Mouse (Mus musculus): Measurements from ENCODE around the gene Kif19a. TPM values are rescaled to one million over a fixed set of nuclear protein-coding genes. Genes with fewer than 3 reads are reported as not detected.

Kif19a gene
- polyA plus RNA-seq, 1 experiment from 2014 or later = 0.83 TPM

GRCm38 (mm10) chr11:114747564-114748138 is 17.5 kb upstream of the Kif19a start:
- H3K9me3 ChIP-seq (ENCODE audit: control insufficient read depth, low read length) = no peaks in the 10 kb centered on the region
- 87% methylated on average over 12 of the region's 12 CpGs for WGBS
- no peak for DNase-seq (ENCODE audit: low spot score)
- ATAC-seq (replicated peaks; ENCODE audit: low FRiP score) = no peak
- no peaks in the 10 kb centered on the region for H3K36me3 ChIP-seq (ENCODE audit: control insufficient read depth, insufficient read depth, low read length)
- no peak overlapping the region for H3K9ac ChIP-seq (ENCODE audit: low read length)
- H3K4me1 ChIP-seq (replicated peaks; ENCODE audit: control insufficient read depth, insufficient read depth, low read length) = 0 out of 2 replicates have a peak, but pooled peaks cover 3% of the 10 kb centered on the region
- H3K27me3 ChIP-seq (ENCODE audit: control insufficient read depth, insufficient read depth, low read length) = no peaks in the 10 kb centered on the region
- H3K27ac ChIP-seq (ENCODE audit: low read depth, low read length) = no peak overlapping the region
- no peak overlapping the region for H3K4me3 ChIP-seq (ENCODE audit: low read depth, low read length)
- no peak overlapping the region for H3K4me2 ChIP-seq (ENCODE audit: low read depth, low read length, severe bottlenecking)

- Histone ChIP-seq H3K4me1 (replicated peaks; ENCODE audit: control insufficient read depth, insufficient read depth, low read length) (peaks cover 4% of the 10 kb centered on the region; the same call in 1 of the 2 replicates), H3K4me3 (ENCODE audit: low read depth, low read length) (no peak overlapping the region), H3K9me3 (ENCODE audit: control insufficient read depth, low read length) (no peaks in the 10 kb centered on the region), H3K9ac (ENCODE audit: low read length) (no peak overlapping the region), H3K27me3 (ENCODE audit: control insufficient read depth, insufficient read depth, low read length) (peaks cover 11% of the 10 kb centered on the region; the same call in 1 of the 2 replicates), H3K4me2 (ENCODE audit: low read depth, low read length, severe bottlenecking) (no peak overlapping the region), H3K36me3 (ENCODE audit: control insufficient read depth, insufficient read depth, low read length) (no peaks in the 10 kb centered on the region), H3K27ac (ENCODE audit: low read depth, low read length) (no peak overlapping the region)
- DNase-seq (ENCODE audit: low spot score) (no peak), ATAC-seq (replicated peaks; ENCODE audit: low FRiP score) (no peak)
- WGBS = 38% methylated on average over 6 of the region's 6 CpGs
Measured at GRCm38 (mm10) chr11:114769911-114770310, 4.7 kb downstream of the Kif19a start.

GRCm38 (mm10) chr11:114771896-114772295 is 6.7 kb downstream of the Kif19a start:
- ATAC-seq (replicated peaks; ENCODE audit: low FRiP score) (no peak), DNase-seq (ENCODE audit: low spot score) (no peak)
- Histone ChIP-seq H3K27me3 (ENCODE audit: control insufficient read depth, insufficient read depth, low read length) (no peaks in the 10 kb centered on the region), H3K36me3 (ENCODE audit: control insufficient read depth, insufficient read depth, low read length) (no peaks in the 10 kb centered on the region), H3K9me3 (ENCODE audit: control insufficient read depth, low read length) (no peaks in the 10 kb centered on the region), H3K27ac (ENCODE audit: low read depth, low read length) (no peak overlapping the region), H3K9ac (ENCODE audit: low read length) (no peak overlapping the region), H3K4me1 (replicated peaks; ENCODE audit: control insufficient read depth, insufficient read depth, low read length) (no peaks in the 10 kb centered on the region), H3K4me2 (ENCODE audit: low read depth, low read length, severe bottlenecking) (no peak overlapping the region), H3K4me3 (ENCODE audit: low read depth, low read length) (no peak overlapping the region)
- 65% methylated on average over 2 of the region's 2 CpGs for WGBS

- Histone ChIP-seq H3K27ac (ENCODE audit: low read depth, low read length) (no peak overlapping the region), H3K9me3 (ENCODE audit: control insufficient read depth, low read length) (no peaks in the 10 kb centered on the region), H3K4me3 (ENCODE audit: low read depth, low read length) (no peak overlapping the region), H3K4me2 (ENCODE audit: low read depth, low read length, severe bottlenecking) (no peak overlapping the region), H3K9ac (ENCODE audit: low read length) (no peak overlapping the region), H3K4me1 (replicated peaks; ENCODE audit: control insufficient read depth, insufficient read depth, low read length) (peaks cover 3% of the 10 kb centered on the region; the same call in 1 of the 2 replicates), H3K27me3 (ENCODE audit: control insufficient read depth, insufficient read depth, low read length) (no peaks in the 10 kb centered on the region), H3K36me3 (ENCODE audit: control insufficient read depth, insufficient read depth, low read length) (no peaks in the 10 kb centered on the region)
- DNase-seq (ENCODE audit: low spot score) = no peak
- no peak for ATAC-seq (replicated peaks; ENCODE audit: low FRiP score)
- 43% methylated on average over 9 of the region's 9 CpGs for WGBS
Measured at GRCm38 (mm10) chr11:114780076-114780475, 14.9 kb downstream of the Kif19a start.

- Histone ChIP-seq H3K27me3 (ENCODE audit: control insufficient read depth, insufficient read depth, low read length) (peaks cover 33% of the 10 kb centered on the region), H3K27ac (ENCODE audit: low read depth, low read length) (no peak overlapping the region), H3K9me3 (ENCODE audit: control insufficient read depth, low read length) (no peaks in the 10 kb centered on the region), H3K4me2 (ENCODE audit: low read depth, low read length, severe bottlenecking) (peak overlapping the region; percentile 49), H3K4me1 (replicated peaks; ENCODE audit: control insufficient read depth, insufficient read depth, low read length) (peaks cover 8% of the 10 kb centered on the region; the same call in 1 of the 2 replicates), H3K4me3 (ENCODE audit: low read depth, low read length) (no peak overlapping the region; the same call in 1 of the 2 replicates), H3K9ac (ENCODE audit: low read length) (peak overlapping the region; percentile 47), H3K36me3 (ENCODE audit: control insufficient read depth, insufficient read depth, low read length) (no peaks in the 10 kb centered on the region)
- ATAC-seq (replicated peaks; ENCODE audit: low FRiP score) (no peak), DNase-seq (ENCODE audit: low spot score) (no peak)
- WGBS = 53% methylated on average over 10 of the region's 10 CpGs
Measured at GRCm38 (mm10) chr11:114785892-114786291, 20.7 kb downstream of the Kif19a start.

- Histone ChIP-seq H3K27ac (ENCODE audit: low read depth, low read length) (no peak overlapping the region), H3K4me1 (replicated peaks; ENCODE audit: control insufficient read depth, insufficient read depth, low read length) (peaks cover 10% of the 10 kb centered on the region), H3K9ac (ENCODE audit: low read length) (peak overlapping the region; percentile 47), H3K4me3 (ENCODE audit: low read depth, low read length) (peak overlapping the region; percentile 19), H3K9me3 (ENCODE audit: control insufficient read depth, low read length) (no peaks in the 10 kb centered on the region), H3K27me3 (ENCODE audit: control insufficient read depth, insufficient read depth, low read length) (peaks cover 37% of the 10 kb centered on the region), H3K4me2 (ENCODE audit: low read depth, low read length, severe bottlenecking) (peak overlapping the region; percentile 49), H3K36me3 (ENCODE audit: control insufficient read depth, insufficient read depth, low read length) (no peaks in the 10 kb centered on the region)
- peak; percentile 73 for DNase-seq (ENCODE audit: low spot score)
- WGBS = 3% methylated on average over 43 of the region's 43 CpGs
- ATAC-seq (replicated peaks; ENCODE audit: low FRiP score) = peak; percentile 53; the same call in 1 of the 2 replicates
Measured at GRCm38 (mm10) chr11:114786326-114786725, 21.1 kb downstream of the Kif19a start.

GRCm38 (mm10) chr11:114787611-114788010 is 22.4 kb downstream of the Kif19a start:
- no peaks in the 10 kb centered on the region for H3K36me3 ChIP-seq (ENCODE audit: control insufficient read depth, insufficient read depth, low read length)
- H3K9me3 ChIP-seq (ENCODE audit: control insufficient read depth, low read length) = no peaks in the 10 kb centered on the region
- H3K4me1 ChIP-seq (replicated peaks; ENCODE audit: control insufficient read depth, insufficient read depth, low read length) = peaks cover 20% of the 10 kb centered on the region
- no peak for DNase-seq (ENCODE audit: low spot score)
- WGBS = 79% methylated on average over 3 of the region's 3 CpGs
- no peak overlapping the region for H3K4me3 ChIP-seq (ENCODE audit: low read depth, low read length)
- peaks cover 49% of the 10 kb centered on the region for H3K27me3 ChIP-seq (ENCODE audit: control insufficient read depth, insufficient read depth, low read length)
- H3K9ac ChIP-seq (ENCODE audit: low read length) = no peak overlapping the region
- H3K4me2 ChIP-seq (ENCODE audit: low read depth, low read length, severe bottlenecking) = no peak overlapping the region
- H3K27ac ChIP-seq (ENCODE audit: low read depth, low read length) = no peak overlapping the region
- no peak for ATAC-seq (replicated peaks; ENCODE audit: low FRiP score)

- Histone ChIP-seq H3K9me3 (ENCODE audit: control insufficient read depth, low read length) (no peaks in the 10 kb centered on the region), H3K27me3 (ENCODE audit: control insufficient read depth, insufficient read depth, low read length) (peaks cover 57% of the 10 kb centered on the region), H3K36me3 (ENCODE audit: control insufficient read depth, insufficient read depth, low read length) (no peaks in the 10 kb centered on the region), H3K4me3 (ENCODE audit: low read depth, low read length) (no peak overlapping the region), H3K4me1 (replicated peaks; ENCODE audit: control insufficient read depth, insufficient read depth, low read length) (peaks cover 32% of the 10 kb centered on the region), H3K9ac (ENCODE audit: low read length) (no peak overlapping the region), H3K27ac (ENCODE audit: low read depth, low read length) (no peak overlapping the region), H3K4me2 (ENCODE audit: low read depth, low read length, severe bottlenecking) (peak overlapping the region; percentile 32; the same call in 1 of the 2 replicates)
- 12% methylated on average over 30 of the region's 30 CpGs for WGBS
- ATAC-seq (replicated peaks; ENCODE audit: low FRiP score) = peak; percentile 59; the same call in 1 of the 2 replicates
- peak; percentile 94 for DNase-seq (ENCODE audit: low spot score)
Measured at GRCm38 (mm10) chr11:114789061-114789714, 24.0 kb downstream of the Kif19a start.
